Mouse (Mus musculus): ENCODE measurements around the gene Kcnq5.

Gene Kcnq5

GRCm38 (mm10) chr1:21961251-21962082 lies at the start of gene Kcnq5:
Gene Kcnq5 (minus strand): TSS chr1:21961942.
- peak; percentile 85 for DNase-seq

- no peak for DNase-seq
Measured at GRCm38 (mm10) chr1:21979755-21980154, 18.0 kb upstream of the Kcnq5 start.

GRCm38 (mm10) chr1:21979292-21979691 lies 17.6 kb upstream of the Kcnq5 start:
- DNase-seq, result no peak

GRCm38 (mm10) chr1:21974040-21974439 lies 12.3 kb upstream of the Kcnq5 start:
- no peak for DNase-seq

GRCm38 (mm10) chr1:21967139-21967538 lies 5.4 kb upstream of the Kcnq5 start:
- DNase-seq, result peak; percentile 23

- peak; percentile 4 for DNase-seq
Measured at GRCm38 (mm10) chr1:21962896-21963864, 1.4 kb upstream of the Kcnq5 start.

GRCm38 (mm10) chr1:21962083-21962471 lies 335 bp upstream of the Kcnq5 start:
- peak; percentile 45 for DNase-seq

GRCm38 (mm10) chr1:21960421-21961250 lies 1.1 kb downstream of the Kcnq5 start:
- peak; percentile 56 for DNase-seq

GRCm38 (mm10) chr1:21959648-21960285 lies 2.0 kb downstream of the Kcnq5 start:
- peak; percentile 3 for DNase-seq

- no peak for DNase-seq
Measured at GRCm38 (mm10) chr1:21958013-21958412, 3.7 kb downstream of the Kcnq5 start.

- no peak for DNase-seq
Measured at GRCm38 (mm10) chr1:21940831-21941230, 20.9 kb downstream of the Kcnq5 start.

GRCm38 (mm10) chr1:21927182-21927581 lies 34.6 kb downstream of the Kcnq5 start:
- no peak for DNase-seq

GRCm38 (mm10) chr1:21923293-21923642 lies 38.5 kb downstream of the Kcnq5 start:
- no peak for DNase-seq

- DNase-seq, result no peak
Measured at GRCm38 (mm10) chr1:21922578-21923292, 39.0 kb downstream of the Kcnq5 start.

- DNase-seq, result peak; percentile 25
Measured at GRCm38 (mm10) chr1:21919276-21919675, 42.5 kb downstream of the Kcnq5 start.

- DNase-seq, result no peak
Measured at GRCm38 (mm10) chr1:21896067-21896719, 65.5 kb downstream of the Kcnq5 start.

GRCm38 (mm10) chr1:21883747-21884146 lies 78.0 kb downstream of the Kcnq5 start:
- DNase-seq, result no peak

GRCm38 (mm10) chr1:21870889-21871288 lies 90.9 kb downstream of the Kcnq5 start:
- no peak for DNase-seq

- no peak for DNase-seq
Measured at GRCm38 (mm10) chr1:21868484-21868883, 93.3 kb downstream of the Kcnq5 start.

GRCm38 (mm10) chr1:21856399-21856798 lies 105.3 kb downstream of the Kcnq5 start:
- peak; percentile 5 for DNase-seq

- no peak for DNase-seq
Measured at GRCm38 (mm10) chr1:21838534-21838933, 123.2 kb downstream of the Kcnq5 start.
